Mouse (Mus musculus) myocyte (in vitro differentiated cells): ENCODE measurements around the gene Haus5.

Source experiments
- E2F4 ChIP-seq: IDR thresholded peaks from one replicate; pipeline ENCODE4 v1.6.1; 2011; ENCODE audit warnings: mild to moderate bottlenecking, control low read depth, moderate library complexity; ENCODE audit not compliant: insufficient read depth
- MAX ChIP-seq: IDR thresholded peaks from one replicate; pipeline ENCODE4 v1.6.1; 2011; ENCODE audit warnings: low read depth, mild to moderate bottlenecking, control low read depth
- MYOG ChIP-seq, 3 experiments: IDR thresholded peaks; one replicate each; pipeline ENCODE4 v1.6.1; 2011; ENCODE audit warnings: control low read depth in 2 of 3, low read depth in 2 of 3, mild to moderate bottlenecking in 2 of 3; ENCODE audit not compliant: insufficient read length in 2 of 3, control insufficient read depth in 1 of 3, insufficient read depth in 1 of 3
- POLR2A ChIP-seq: IDR thresholded peaks from one replicate; pipeline ENCODE4 v1.6.1; 2011; ENCODE audit warnings: low read depth, mild to moderate bottlenecking, control low read depth, moderate library complexity; ENCODE audit not compliant: insufficient read length
- POLR2AphosphoS2 ChIP-seq: IDR thresholded peaks from one replicate; pipeline ENCODE4 v1.6.1; 2011; ENCODE audit warnings: low read depth, control low read depth; ENCODE audit not compliant: insufficient read length
- TCF12 ChIP-seq: IDR thresholded peaks from one replicate; pipeline ENCODE4 v1.6.1; 2011; ENCODE audit warnings: mild to moderate bottlenecking, control low read depth; ENCODE audit not compliant: poor library complexity, insufficient read depth, severe bottlenecking
- TCF3 ChIP-seq: IDR thresholded peaks from one replicate; pipeline ENCODE4 v1.6.1; 2011; ENCODE audit warnings: low read depth, control low read depth; ENCODE audit not compliant: insufficient read length
- USF1 ChIP-seq: IDR thresholded peaks from one replicate; pipeline ENCODE4 v1.6.1; 2011; ENCODE audit warnings: low read depth, mild to moderate bottlenecking, control low read depth, moderate library complexity

DNA sequence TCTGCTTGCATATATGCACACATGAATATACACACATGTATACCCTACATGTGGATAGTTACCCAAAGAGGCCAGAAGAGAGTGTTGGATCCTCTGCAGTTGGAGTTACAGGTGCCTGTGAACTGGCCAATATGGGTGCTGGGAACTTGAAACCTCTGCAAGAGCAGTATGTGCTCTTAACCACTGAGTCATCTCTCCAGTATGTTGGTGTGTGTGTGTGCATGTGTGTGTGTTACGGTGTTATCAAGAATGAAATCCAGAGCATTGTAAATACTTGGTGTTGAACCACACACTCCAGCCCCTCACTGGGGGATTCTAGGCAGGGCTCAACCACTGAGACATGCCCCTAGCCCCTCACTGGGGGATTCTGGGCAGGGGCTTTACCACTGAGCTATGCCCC is 42.6 kb upstream of the Haus5 start:
- TF ChIP-seq MAX (no peak), E2F4 (no peak), MYOG (IDR thresholded peaks at IDR 0.05; ENCODE audit: control insufficient read depth in 1 of 3, insufficient read depth in 1 of 3, insufficient read length in 2 of 3, low read depth in 2 of 3) (no peak), TCF12 (no peak), POLR2A (no peak), USF1 (no peak), POLR2AphosphoS2 (no peak), TCF3 (no peak)
